Mouse (Mus musculus) liver, embryonic 11.5 days (tissue): ENCODE measurements around the gene Esrrg. TPM values are rescaled to one million over a fixed set of nuclear protein-coding genes. Genes with fewer than 3 reads are reported as not detected.

ENCODE experiments used
- ATAC-seq: fragments of 200-750 bp; cut with Nextera tagmentation; replicated peaks from 2 replicates; pipeline ENCODE4 v1.8.0; 2017; ENCODE audit warnings: moderate number of reproducible peaks, mild to moderate bottlenecking, moderate TSS enrichment, moderate library complexity; ENCODE audit not compliant: low FRiP score
- DNase-seq: peaks from one replicate; pipeline ENCODE4 v3.0.0-alpha.2; 2017; ENCODE audit warnings: low spot score
- H3K27ac ChIP-seq: fragments of 300-500 bp; sonication (generic); 2 replicates; pipeline ENCODE4 v1.5.1; 2014; ENCODE audit warnings: mild to moderate bottlenecking, low read depth, low read length, control low read depth
- H3K27me3 ChIP-seq: fragments of 300-500 bp; sonication (generic); replicated peaks from 2 replicates; pipeline ENCODE4 v1.6.1; 2014; ENCODE audit warnings: low read length, mixed read lengths; ENCODE audit not compliant: control insufficient read depth, insufficient read depth
- H3K36me3 ChIP-seq: fragments of 300-500 bp; sonication (generic); 2 replicates; pipeline ENCODE4 v1.6.1; 2014; ENCODE audit warnings: mild to moderate bottlenecking, low read length, moderate library complexity, mixed read lengths; ENCODE audit not compliant: control insufficient read depth, insufficient read depth
- H3K4me1 ChIP-seq: fragments of 300-500 bp; sonication (generic); replicated peaks from 2 replicates; pipeline ENCODE4 v1.6.1; 2014; ENCODE audit warnings: low read length, mixed read lengths; ENCODE audit not compliant: control insufficient read depth, insufficient read depth
- H3K4me2 ChIP-seq: fragments of 300-500 bp; sonication (generic); 2 replicates; pipeline ENCODE4 v1.6.1; 2014; ENCODE audit warnings: mild to moderate bottlenecking, control low read depth, moderate library complexity
- H3K4me3 ChIP-seq: fragments of 300-500 bp; sonication (generic); 2 replicates; pipeline ENCODE4 v1.5.1; 2014; ENCODE audit warnings: low read depth, low read length, control low read depth
- H3K9ac ChIP-seq: fragments of 300-500 bp; sonication (generic); 2 replicates; pipeline ENCODE4 v1.6.1; 2014; ENCODE audit warnings: low read depth, low read length, control low read depth
- H3K9me3 ChIP-seq: fragments of 300-500 bp; sonication (generic); 2 replicates; pipeline ENCODE4 v1.6.1; 2016; ENCODE audit warnings: low read length, inconsistent platforms, mixed read lengths; ENCODE audit not compliant: control insufficient read depth
- WGBS: fragments of 180-500 bp; shearing (Covaris S2); extraction: QIAGEN DNeasy Blood & Tissue Kit; methylation state at CpG from one replicate; pipeline ENCODE4 v1.1.7; 2014; 5-methylcytosine and 5-hydroxymethylcytosine counted together
- polyA plus RNA-seq: library from polyadenylated mRNA; unstranded; fragments of >200 nt; fragmentation: Nextera tagmentation; extraction: Ambion mirVana; gene quantifications from 2 replicates; pipeline ENCODE4 v1.2.1, GENCODE M21; 2014

The Esrrg gene
- polyA plus RNA-seq, 1 experiment from 2014 or later, result 0.95 TPM

DNA sequence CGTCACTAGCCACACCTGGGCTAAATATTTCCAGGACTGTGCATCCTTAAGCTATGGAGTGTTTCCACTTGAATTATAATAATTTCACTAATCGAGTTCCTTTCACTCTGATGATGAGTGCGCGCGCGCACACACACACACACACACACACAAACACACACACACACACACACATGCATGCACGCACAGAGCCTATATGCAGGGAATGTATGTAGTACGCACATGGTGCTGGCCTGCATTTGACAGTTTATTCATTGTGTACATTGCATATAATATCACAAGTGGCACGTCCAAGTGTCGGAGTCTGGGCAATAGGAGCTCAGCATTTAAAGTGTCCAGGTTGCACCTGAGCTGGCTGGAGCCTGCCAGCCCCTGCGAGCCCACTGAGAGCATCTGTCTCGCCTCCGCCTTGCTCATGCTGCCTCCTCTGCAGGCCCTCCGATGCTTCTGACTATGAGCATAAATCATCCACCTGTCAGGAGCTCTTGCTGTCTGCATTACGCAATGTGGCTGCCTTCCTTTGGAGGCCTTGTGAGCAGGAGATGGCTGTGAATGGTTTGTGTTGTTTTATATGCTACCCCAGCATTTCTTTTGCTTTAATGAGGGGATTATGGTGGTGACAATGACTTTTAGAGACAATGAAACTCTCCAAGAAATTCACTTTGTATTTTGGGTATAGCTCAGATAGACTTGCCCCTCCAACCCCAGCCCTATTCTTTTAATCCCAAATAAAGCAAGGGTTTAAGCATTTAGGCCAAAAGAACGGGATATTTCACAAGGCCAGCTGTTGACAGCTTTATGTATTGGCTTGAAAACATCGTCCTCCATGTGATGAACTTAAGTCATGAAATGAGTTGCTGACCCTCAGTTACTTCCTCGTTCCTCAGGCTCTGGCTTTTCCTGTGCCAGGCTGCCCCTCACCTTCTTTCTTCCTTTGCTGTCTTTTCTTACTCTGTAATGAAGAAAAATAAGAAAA lies 474.4 kb downstream of the Esrrg start:
- H3K27ac ChIP-seq, result no peak overlapping the region
- no peak overlapping the region for H3K4me2 ChIP-seq
- no peak overlapping the region for H3K9ac ChIP-seq
- ATAC-seq, result no peak
- H3K4me3 ChIP-seq, result no peak overlapping the region
- WGBS, result 72% methylated on average over 18 of the region's 18 CpGs
- H3K27me3 ChIP-seq, result no peaks in the 10 kb centered on the region
- H3K36me3 ChIP-seq, result no peaks in the 10 kb centered on the region
- no peak for DNase-seq
- H3K9me3 ChIP-seq, result no peaks in the 10 kb centered on the region
- no peaks in the 10 kb centered on the region; the same call in 1 of the 2 replicates for H3K4me1 ChIP-seq

DNA sequence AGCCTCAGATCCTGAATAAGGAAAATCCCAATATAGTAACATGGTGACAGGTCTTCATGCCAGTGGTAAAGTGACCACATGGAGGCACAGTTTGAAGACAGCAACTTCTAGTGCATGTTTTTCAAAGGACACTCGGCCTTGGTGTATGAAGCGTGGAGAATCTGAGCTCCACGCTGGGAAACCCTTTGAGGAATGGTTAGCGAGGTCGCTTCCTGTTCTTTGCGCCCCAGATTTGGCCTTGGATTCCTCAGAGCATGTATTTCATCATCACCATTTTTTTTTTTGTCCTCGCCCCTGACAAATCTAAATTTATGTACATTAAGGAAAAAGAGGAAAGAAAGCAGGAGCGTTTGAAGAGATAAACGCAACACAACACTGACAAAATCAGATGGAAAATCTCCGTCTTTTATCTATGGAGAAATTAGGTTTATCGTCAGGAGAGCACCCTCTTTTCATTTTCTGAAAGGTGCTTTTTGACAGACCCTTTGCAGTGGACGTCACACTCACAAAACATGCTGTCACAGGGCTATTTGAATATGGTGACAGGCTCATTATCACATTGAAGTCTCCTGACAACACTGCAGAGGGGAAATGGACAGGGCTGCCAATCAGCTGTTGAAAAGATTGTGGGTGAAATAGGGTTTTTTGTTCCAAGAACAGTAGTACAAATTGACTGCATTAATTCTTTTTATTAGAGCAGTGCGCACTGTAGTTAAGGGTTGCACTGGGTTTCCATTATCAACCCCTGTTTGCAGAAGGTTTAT lies 476.7 kb downstream of the Esrrg start:
- Histone ChIP-seq H3K4me2 (no peak overlapping the region), H3K4me3 (no peak overlapping the region), H3K4me1 (no peaks in the 10 kb centered on the region; the same call in 1 of the 2 replicates), H3K9me3 (no peaks in the 10 kb centered on the region), H3K36me3 (no peaks in the 10 kb centered on the region), H3K27me3 (no peaks in the 10 kb centered on the region), H3K9ac (no peak overlapping the region), H3K27ac (no peak overlapping the region)
- DNase-seq (no peak), ATAC-seq (no peak)
- WGBS, result 68% methylated on average over 13 of the region's 13 CpGs

DNA sequence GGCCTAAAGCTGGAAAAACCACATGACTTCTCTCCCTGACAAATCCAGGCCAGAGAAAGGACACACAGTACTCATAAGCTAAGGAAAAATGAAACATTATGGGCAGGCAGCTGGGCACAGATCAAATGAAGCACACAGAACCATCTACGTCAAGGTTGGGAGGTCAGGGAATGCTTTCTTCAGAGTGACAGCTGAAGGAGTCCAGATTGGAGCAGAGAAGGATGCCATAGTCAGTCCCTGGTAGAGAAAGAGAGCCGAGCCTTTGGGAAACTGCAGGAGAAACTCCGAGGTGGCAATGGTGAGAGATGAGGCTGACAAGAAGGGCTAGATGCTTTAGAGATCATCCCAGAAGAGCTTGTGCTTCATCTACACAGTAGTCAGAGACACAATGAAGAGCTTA lies 485.1 kb downstream of the Esrrg start:
- no peak overlapping the region for H3K9ac ChIP-seq
- 66% methylated on average over 3 of the region's 3 CpGs for WGBS

DNA sequence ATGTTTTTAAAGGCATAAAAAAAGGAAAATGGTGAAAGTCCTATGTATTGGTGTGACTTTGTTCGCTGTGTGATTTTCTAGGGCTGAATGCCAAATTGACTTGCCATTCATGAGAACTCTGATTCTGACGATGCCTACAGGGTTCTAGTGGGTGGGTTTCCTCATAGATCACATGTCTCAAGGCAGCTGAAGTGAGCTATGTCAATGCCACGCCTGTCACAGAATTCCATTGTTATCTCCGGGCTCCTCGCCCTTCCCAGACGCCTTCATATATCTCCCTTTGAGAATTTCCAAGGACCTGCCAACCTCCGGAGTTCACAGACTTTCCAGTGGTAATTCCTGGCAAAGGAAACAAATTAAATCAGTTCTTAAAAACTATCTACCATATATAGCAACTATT lies 493.2 kb downstream of the Esrrg start:
- H3K9ac ChIP-seq, result no peak overlapping the region
- no peak overlapping the region for H3K4me2 ChIP-seq
- no peaks in the 10 kb centered on the region for H3K4me1 ChIP-seq
- DNase-seq (no peak), ATAC-seq (no peak)
- H3K36me3 ChIP-seq, result no peaks in the 10 kb centered on the region
- no peak overlapping the region for H3K4me3 ChIP-seq
- H3K27me3 ChIP-seq, result no peaks in the 10 kb centered on the region
- no peak overlapping the region for H3K27ac ChIP-seq
- WGBS, result 57% methylated on average over 7 of the region's 7 CpGs
- H3K9me3 ChIP-seq, result no peaks in the 10 kb centered on the region

More for the DNA sequence above, 485.1 kb downstream of the Esrrg start:
- Histone ChIP-seq H3K27ac (no peak overlapping the region), H3K27me3 (no peaks in the 10 kb centered on the region), H3K4me3 (no peak overlapping the region), H3K4me2 (no peak overlapping the region), H3K36me3 (no peaks in the 10 kb centered on the region), H3K9me3 (no peaks in the 10 kb centered on the region), H3K4me1 (no peaks in the 10 kb centered on the region)
- no peak for ATAC-seq
- DNase-seq, result no peak

DNA sequence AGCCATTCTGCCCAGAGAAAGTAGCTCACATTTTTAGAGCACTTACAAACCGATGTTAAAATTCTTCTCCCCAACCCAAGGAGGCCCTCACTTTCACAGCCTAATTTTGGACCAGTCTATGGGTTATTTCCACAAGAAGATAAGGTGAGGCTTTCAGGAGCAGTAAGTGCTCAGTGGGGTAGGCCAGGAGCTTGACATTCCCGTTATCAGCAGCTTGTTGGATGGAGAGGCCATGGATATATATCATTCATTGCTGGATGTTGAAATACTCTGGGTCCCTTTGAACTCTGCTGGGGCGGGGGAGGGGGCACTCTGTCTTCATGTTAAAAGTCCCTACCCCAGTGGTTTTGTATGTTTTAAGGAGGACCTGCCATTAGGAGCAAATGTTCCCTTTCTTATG lies 494.6 kb downstream of the Esrrg start:
- Histone ChIP-seq H3K4me1 (no peaks in the 10 kb centered on the region), H3K9me3 (no peaks in the 10 kb centered on the region), H3K4me2 (no peak overlapping the region), H3K27me3 (no peaks in the 10 kb centered on the region), H3K9ac (no peak overlapping the region), H3K36me3 (no peaks in the 10 kb centered on the region), H3K4me3 (no peak overlapping the region), H3K27ac (no peak overlapping the region)
- 43% methylated on average over 3 of the region's 3 CpGs for WGBS
- DNase-seq (no peak), ATAC-seq (no peak)

DNA sequence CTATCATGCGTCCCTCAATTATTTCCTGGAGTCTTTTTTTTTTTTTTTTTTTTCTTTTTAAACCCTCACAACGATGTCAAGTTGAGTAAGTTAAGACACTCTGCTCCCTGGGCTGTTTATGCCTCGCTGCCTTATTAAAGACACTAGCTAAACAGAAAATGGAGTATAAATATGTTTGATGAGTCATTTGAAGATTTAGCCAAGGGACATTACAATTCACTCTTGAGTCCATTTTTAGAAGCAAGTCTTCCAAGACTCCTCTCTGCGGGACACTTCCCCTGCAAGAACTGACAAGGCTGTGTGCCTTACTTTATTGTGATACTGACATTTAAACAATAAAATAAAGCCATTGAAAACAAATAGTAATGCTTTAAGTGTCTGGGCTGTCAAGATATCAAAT lies 496.9 kb downstream of the Esrrg start:
- Histone ChIP-seq H3K4me3 (no peak overlapping the region), H3K9ac (no peak overlapping the region), H3K4me2 (no peak overlapping the region), H3K9me3 (no peaks in the 10 kb centered on the region), H3K27ac (no peak overlapping the region), H3K36me3 (no peaks in the 10 kb centered on the region), H3K4me1 (no peaks in the 10 kb centered on the region), H3K27me3 (no peaks in the 10 kb centered on the region)
- DNase-seq, result no peak
- WGBS, result 65% methylated on average over 4 of the region's 4 CpGs
- ATAC-seq, result no peak

DNA sequence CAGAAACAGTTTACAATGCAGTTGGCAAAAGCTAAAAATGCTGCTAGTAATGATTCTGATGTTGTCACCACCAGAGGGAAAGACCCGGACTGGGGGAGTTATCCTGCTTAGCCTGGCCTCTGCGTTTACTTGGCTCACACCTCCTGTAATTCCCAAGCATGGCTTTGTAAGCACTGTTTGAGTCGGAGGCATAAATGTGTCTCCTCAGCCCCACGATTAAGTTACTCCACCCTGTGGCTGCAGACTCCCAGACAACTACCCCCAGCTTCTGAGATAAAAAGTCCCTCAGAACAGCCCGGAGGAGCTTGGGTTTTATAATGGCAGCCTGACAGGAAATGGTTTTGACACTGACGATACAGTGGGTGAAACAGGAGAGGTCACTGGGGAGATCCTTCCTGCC lies 499.4 kb downstream of the Esrrg start:
- H3K4me1 ChIP-seq, result no peaks in the 10 kb centered on the region
- H3K27ac ChIP-seq, result no peak overlapping the region

DNA sequence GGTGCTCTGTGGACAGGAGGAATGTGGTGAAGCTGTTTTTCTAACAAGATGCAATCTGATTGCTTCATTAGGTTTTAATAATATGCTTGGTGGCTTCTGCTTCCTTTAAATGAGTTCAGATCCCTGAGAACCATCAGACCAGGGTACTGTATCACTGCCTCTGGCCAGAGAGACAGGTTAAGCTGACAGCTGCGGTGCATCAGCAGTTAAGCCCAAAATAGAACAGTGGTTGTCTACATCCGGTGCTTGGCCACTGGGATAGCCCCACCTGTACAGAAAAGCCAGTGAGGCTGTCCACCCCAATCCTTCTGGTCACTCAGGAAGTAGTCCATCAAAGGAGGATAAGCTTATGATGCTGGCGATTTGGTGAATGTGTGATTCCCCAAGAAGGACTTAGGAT lies 503.0 kb downstream of the Esrrg start:
- Histone ChIP-seq H3K27ac (no peak overlapping the region), H3K9ac (no peak overlapping the region), H3K27me3 (no peaks in the 10 kb centered on the region), H3K4me3 (no peak overlapping the region), H3K9me3 (no peaks in the 10 kb centered on the region), H3K4me1 (no peaks in the 10 kb centered on the region), H3K36me3 (no peaks in the 10 kb centered on the region), H3K4me2 (no peak overlapping the region)
- WGBS, result 53% methylated on average over 3 of the region's 3 CpGs
- no peak for ATAC-seq
- no peak for DNase-seq

More for the DNA sequence above, 499.4 kb downstream of the Esrrg start:
- Histone ChIP-seq H3K9me3 (no peaks in the 10 kb centered on the region), H3K4me3 (no peak overlapping the region), H3K9ac (no peak overlapping the region), H3K4me2 (no peak overlapping the region), H3K27me3 (no peaks in the 10 kb centered on the region), H3K36me3 (no peaks in the 10 kb centered on the region)
- WGBS, result 15% methylated on average over 6 of the region's 6 CpGs
- peak; percentile 35 for DNase-seq
- peak; percentile 61 for ATAC-seq
